Mouse (Mus musculus) intestine, postnatal 0 days (tissue): ENCODE data around the gene Usp47. TPM values are rescaled to one million over a fixed set of nuclear protein-coding genes. Genes with fewer than 3 reads are reported as not detected.

ENCODE experiments used
- ATAC-seq: fragments of 200-750 bp; cut with Nextera tagmentation; 2 replicates; pipeline ENCODE4 v1.8.0; 2017; ENCODE audit warnings: mild to moderate bottlenecking, moderate TSS enrichment, moderate library complexity
- H3K27ac ChIP-seq: fragments of 300-500 bp; sonication (generic); 2 replicates; pipeline ENCODE4 v1.5.1; 2014; ENCODE audit warnings: mild to moderate bottlenecking, low read depth, low read length, moderate library complexity
- H3K27me3 ChIP-seq: fragments of 300-500 bp; sonication (generic); replicated peaks from 2 replicates; pipeline ENCODE4 v1.6.1; 2014; ENCODE audit warnings: low read length, mixed read lengths; ENCODE audit not compliant: control insufficient read depth, insufficient read depth
- H3K36me3 ChIP-seq: fragments of 300-500 bp; sonication (generic); 2 replicates; pipeline ENCODE4 v1.6.1; 2014; ENCODE audit warnings: mild to moderate bottlenecking, moderate library complexity; ENCODE audit not compliant: control insufficient read depth, insufficient read depth
- H3K4me1 ChIP-seq: fragments of 300-500 bp; sonication (generic); replicated peaks from 2 replicates; pipeline ENCODE4 v1.6.1; 2014; ENCODE audit warnings: antibody characterized with exemption, low read length, mixed read lengths; ENCODE audit not compliant: control insufficient read depth, insufficient read depth
- H3K4me2 ChIP-seq: fragments of 300-500 bp; sonication (generic); replicated peaks from 2 replicates; pipeline ENCODE4 v1.6.1; 2014; ENCODE audit warnings: low read depth, mild to moderate bottlenecking, moderate library complexity
- H3K4me3 ChIP-seq: fragments of 300-500 bp; sonication (generic); 2 replicates; pipeline ENCODE4 v1.5.1; 2014; ENCODE audit warnings: low read depth, low read length
- H3K9ac ChIP-seq: fragments of 300-500 bp; sonication (generic); 2 replicates; pipeline ENCODE4 v1.6.1; 2014; ENCODE audit warnings: mild to moderate bottlenecking, low read depth, low read length
- H3K9me3 ChIP-seq: fragments of 300-500 bp; sonication (generic); 2 replicates; pipeline ENCODE4 v1.6.1; 2016; ENCODE audit warnings: mixed run types; ENCODE audit not compliant: control insufficient read depth
- CTCF ChIP-seq: sonication (generic); IDR thresholded peaks from 2 replicates; pipeline ENCODE4 v1.5.1; 2016; ENCODE audit warnings: low read depth, mild to moderate bottlenecking, control low read depth, antibody characterized with exemption, moderate library complexity
- WGBS: fragments of 180-500 bp; shearing (Covaris S2); extraction: QIAGEN DNeasy Blood & Tissue Kit; methylation state at CpG from one replicate; pipeline ENCODE4 v1.1.7; 2014; 5-methylcytosine and 5-hydroxymethylcytosine counted together
- polyA plus RNA-seq: library from polyadenylated mRNA; unstranded; fragments of >200 nt; fragmentation: Nextera tagmentation; extraction: Ambion mirVana; gene quantifications from 2 replicates; pipeline ENCODE4 v1.2.1, GENCODE M21; 2015

The Usp47 gene
- polyA plus RNA-seq, 1 experiment from 2014 or later, result 26.9 TPM

GRCm38 (mm10) chr7:112140725-112141124 is 117.4 kb downstream of the Usp47 start:
- H3K4me1 ChIP-seq, result 0 out of 2 replicates have a peak, but pooled peaks cover 7% of the 10 kb centered on the region
- H3K9ac ChIP-seq, result no peak overlapping the region
- no peak overlapping the region for H3K4me2 ChIP-seq
- H3K4me3 ChIP-seq, result no peak overlapping the region
- 98% methylated on average over 2 of the region's 2 CpGs for WGBS
- H3K36me3 ChIP-seq, result no peaks in the 10 kb centered on the region
- H3K27me3 ChIP-seq, result no peaks in the 10 kb centered on the region
- no peak for TF ChIP-seq CTCF
- ATAC-seq, result no peak
- no peak overlapping the region for H3K27ac ChIP-seq
- H3K9me3 ChIP-seq, result no peaks in the 10 kb centered on the region

- H3K27me3 ChIP-seq, result no peaks in the 10 kb centered on the region
- WGBS, result 84% methylated on average over 3 of the region's 3 CpGs
- H3K9ac ChIP-seq, result no peak overlapping the region
- no peak for ATAC-seq
- no peaks in the 10 kb centered on the region for H3K9me3 ChIP-seq
- no peaks in the 10 kb centered on the region for H3K36me3 ChIP-seq
- no peak overlapping the region for H3K4me3 ChIP-seq
- 0 out of 2 replicates have a peak, but pooled peaks cover 7% of the 10 kb centered on the region for H3K4me1 ChIP-seq
- H3K4me2 ChIP-seq, result no peak overlapping the region
- no peak for TF ChIP-seq CTCF
- H3K27ac ChIP-seq, result no peak overlapping the region
These were observed 119.3 kb downstream of the Usp47 start for GRCm38 (mm10) chr7:112142616-112143015.

- Histone ChIP-seq H3K27ac (no peak overlapping the region), H3K36me3 (no peaks in the 10 kb centered on the region), H3K4me3 (no peak overlapping the region), H3K9me3 (no peaks in the 10 kb centered on the region), H3K9ac (no peak overlapping the region), H3K4me2 (no peak overlapping the region), H3K27me3 (no peaks in the 10 kb centered on the region), H3K4me1 (0 out of 2 replicates have a peak, but pooled peaks cover 7% of the 10 kb centered on the region)
- 48% methylated on average over 7 of the region's 7 CpGs for WGBS
- TF ChIP-seq CTCF, result no peak
- ATAC-seq, result no peak
These were observed 119.8 kb downstream of the Usp47 start for GRCm38 (mm10) chr7:112143090-112143500.

GRCm38 (mm10) chr7:112143978-112144377 is 120.7 kb downstream of the Usp47 start:
- ATAC-seq, result no peak
- 69% methylated on average over 4 of the region's 4 CpGs for WGBS
- H3K36me3 ChIP-seq, result no peaks in the 10 kb centered on the region
- H3K4me3 ChIP-seq, result no peak overlapping the region
- no peak overlapping the region for H3K9ac ChIP-seq
- H3K27me3 ChIP-seq, result no peaks in the 10 kb centered on the region
- no peaks in the 10 kb centered on the region for H3K9me3 ChIP-seq
- TF ChIP-seq CTCF, result no peak
- 0 out of 2 replicates have a peak, but pooled peaks cover 2% of the 10 kb centered on the region for H3K4me1 ChIP-seq
- H3K4me2 ChIP-seq, result no peak overlapping the region
- H3K27ac ChIP-seq, result no peak overlapping the region

GRCm38 (mm10) chr7:112144646-112145179 is 121.4 kb downstream of the Usp47 start:
- no peak overlapping the region for H3K4me3 ChIP-seq
- no peak overlapping the region for H3K9ac ChIP-seq
- no peak for TF ChIP-seq CTCF
- H3K4me2 ChIP-seq, result no peak overlapping the region
- H3K9me3 ChIP-seq, result no peaks in the 10 kb centered on the region
- H3K27ac ChIP-seq, result no peak overlapping the region
- no peaks in the 10 kb centered on the region for H3K4me1 ChIP-seq
- ATAC-seq, result no peak
- H3K27me3 ChIP-seq, result no peaks in the 10 kb centered on the region
- WGBS, result 79% methylated on average over 11 of the region's 11 CpGs
- no peaks in the 10 kb centered on the region for H3K36me3 ChIP-seq

- TF ChIP-seq CTCF, result no peak
- Histone ChIP-seq H3K9ac (no peak overlapping the region), H3K27ac (no peak overlapping the region), H3K27me3 (no peaks in the 10 kb centered on the region), H3K36me3 (no peaks in the 10 kb centered on the region), H3K9me3 (no peaks in the 10 kb centered on the region), H3K4me2 (no peak overlapping the region), H3K4me3 (no peak overlapping the region), H3K4me1 (no peaks in the 10 kb centered on the region)
- ATAC-seq, result no peak
- WGBS, result 91% methylated on average over 2 of the region's 2 CpGs
These were observed 124.7 kb downstream of the Usp47 start for GRCm38 (mm10) chr7:112147979-112148378.

GRCm38 (mm10) chr7:112149113-112149512 is 125.8 kb downstream of the Usp47 start:
- Histone ChIP-seq H3K4me3 (no peak overlapping the region), H3K27me3 (no peaks in the 10 kb centered on the region), H3K36me3 (no peaks in the 10 kb centered on the region), H3K9ac (no peak overlapping the region), H3K4me1 (no peaks in the 10 kb centered on the region), H3K27ac (no peak overlapping the region), H3K4me2 (no peak overlapping the region), H3K9me3 (no peaks in the 10 kb centered on the region)
- WGBS, result 74% methylated on average over 10 of the region's 10 CpGs
- ATAC-seq, result no peak
- TF ChIP-seq CTCF, result no peak
